Mouse (Mus musculus) myocyte (in vitro differentiated cells): ENCODE results near the gene Smim26. TPM values are rescaled to one million over a fixed set of nuclear protein-coding genes. Genes with fewer than 3 reads are reported as not detected.

ENCODE experiments used
- H3K27me3 ChIP-seq: one replicate; pipeline ENCODE4 v1.6.1; 2011; ENCODE audit not compliant: control insufficient read depth, insufficient read depth, insufficient read length
- H3K36me3 ChIP-seq: one replicate; pipeline ENCODE4 v1.6.1; 2011; ENCODE audit not compliant: control insufficient read depth, insufficient read depth
- H3K4me2 ChIP-seq: one replicate; pipeline ENCODE4 v1.6.1; 2011; ENCODE audit warnings: low read depth, control low read depth
- H3K4me3 ChIP-seq: one replicate; pipeline ENCODE4 v1.5.1; 2011; ENCODE audit warnings: mild to moderate bottlenecking, control low read depth, moderate library complexity
- H3K79me2 ChIP-seq: one replicate; pipeline ENCODE4 v1.6.1; 2011; ENCODE audit not compliant: control insufficient read depth, insufficient read depth
- H3ac ChIP-seq: one replicate; pipeline ENCODE4 v1.6.1; 2011; ENCODE audit not compliant: control insufficient read depth, insufficient read length
- MYOD1 ChIP-seq, 3 experiments: IDR thresholded peaks; one replicate each; pipeline ENCODE4 v1.6.1; 2011; ENCODE audit warnings: control low read depth in 2 of 3, low read depth in 2 of 3, mild to moderate bottlenecking in 2 of 3, moderate library complexity in 1 of 3; ENCODE audit not compliant: insufficient read length in 2 of 3, control insufficient read depth in 1 of 3
- REST ChIP-seq: IDR thresholded peaks from one replicate; pipeline ENCODE4 v1.6.1; 2011; ENCODE audit warnings: mild to moderate bottlenecking, control low read depth, moderate library complexity; ENCODE audit not compliant: insufficient read depth, insufficient read length
- TCF3 ChIP-seq: IDR thresholded peaks from one replicate; pipeline ENCODE4 v1.6.1; 2011; ENCODE audit warnings: low read depth, control low read depth; ENCODE audit not compliant: insufficient read length
- polyA plus RNA-seq: library from polyadenylated mRNA; unstranded; fragments of >200 nt; fragmentation: generic; extraction: Trizol; gene quantifications from one replicate; pipeline ENCODE4 v1.2.1, GENCODE M21; 2012; ENCODE audit warnings: missing spikeins

The Smim26 gene
- polyA plus RNA-seq, 1 experiment = 62.3 TPM

DNA sequence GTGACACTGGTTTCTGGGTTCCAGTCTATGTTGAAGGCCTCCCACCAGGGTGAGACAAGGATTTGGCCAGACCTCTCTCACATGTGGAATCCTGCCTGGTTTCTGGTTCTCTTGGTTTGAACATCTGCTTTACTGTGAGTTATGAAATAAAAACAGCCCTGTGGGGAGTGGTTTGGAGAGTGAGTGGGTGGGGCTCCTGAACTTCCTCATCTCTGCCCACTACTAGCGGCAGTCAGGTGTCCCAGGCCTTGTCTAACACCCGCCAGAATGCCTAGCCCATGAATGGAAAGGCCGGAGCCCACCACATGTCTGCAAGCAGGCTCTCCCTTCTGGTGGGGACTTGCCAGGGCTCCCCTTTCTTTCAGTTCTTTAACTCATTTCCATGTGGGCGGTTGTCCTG is 48.1 kb downstream of the Smim26 start:
- no peak overlapping the region for H3K4me2 ChIP-seq
- H3K36me3 ChIP-seq = no peaks in the 10 kb centered on the region
- no peak for TF ChIP-seq TCF3
- TF ChIP-seq REST = no peak
- TF ChIP-seq MYOD1 (IDR thresholded peaks at IDR 0.05; ENCODE audit: control insufficient read depth in 1 of 3, insufficient read length in 2 of 3, low read depth in 2 of 3) = no peak
- H3K4me3 ChIP-seq = no peak overlapping the region
- no peak overlapping the region for H3ac ChIP-seq
- no peaks in the 10 kb centered on the region for H3K27me3 ChIP-seq
- no peaks in the 10 kb centered on the region for H3K79me2 ChIP-seq

Other genes starting within 250 kb of the Smim26 start
- 19.2 TPM for gene Kat14, start 225.1 kb upstream of the Smim26 start, polyA plus RNA-seq
- 3.1 TPM for gene Pet117, start 225.1 kb upstream of the Smim26 start, polyA plus RNA-seq
- 0.12 TPM for gene Dzank1, start 66.6 kb upstream of the Smim26 start, polyA plus RNA-seq
- gene Polr3f, start 66.3 kb upstream of the Smim26 start, polyA plus RNA-seq = 5.5 TPM
- gene Rbbp9, start 43.2 kb upstream of the Smim26 start, polyA plus RNA-seq = 5.3 TPM
- 41.5 TPM for gene Sec23b, start 37.8 kb upstream of the Smim26 start, polyA plus RNA-seq
- 10.5 TPM for gene Dtd1, start 5.8 kb downstream of the Smim26 start, polyA plus RNA-seq
- not detected for gene Scp2d1, start 229.6 kb downstream of the Smim26 start, polyA plus RNA-seq